Mouse (Mus musculus) MEL (cell line): ENCODE results near the gene Tfap2c. TPM values are rescaled to one million over a fixed set of nuclear protein-coding genes. Genes with fewer than 3 reads are reported as not detected.

ENCODE experiments used
- DNase-seq: peaks from one replicate; pipeline ENCODE4 v3.0.0; 2011; ENCODE audit warnings: low read depth, low spot score
- H3K27ac ChIP-seq: 2 replicates; pipeline ENCODE4 v1.5.1; 2012; ENCODE audit warnings: low read depth, mild to moderate bottlenecking, control low read depth, low read length, moderate library complexity; ENCODE audit not compliant: control insufficient read depth
- H3K27me3 ChIP-seq, 2 experiments: fragments of 150-350 bp in 1 of 2; sonication (generic) in 1 of 2; 2 replicates each; pipeline ENCODE4 v1.6.1; 2012; ENCODE audit warnings: low read length in 2 of 2, mild to moderate bottlenecking in 2 of 2, improper control_type of control experiment in 1 of 2, moderate library complexity in 1 of 2; ENCODE audit not compliant: insufficient read depth in 2 of 2, control insufficient read depth in 1 of 2
- H3K36me3 ChIP-seq, 2 experiments: 2 replicates each; pipeline ENCODE4 v1.6.1; 2012 to 2014; ENCODE audit warnings: low read length in 2 of 2, improper control_type of control experiment in 1 of 2, inconsistent platforms in 1 of 2, mild to moderate bottlenecking in 1 of 2; ENCODE audit not compliant: insufficient read depth in 2 of 2, control insufficient read depth in 1 of 2
- H3K4me1 ChIP-seq, 2 experiments: fragments of 150-350 bp in 1 of 2; sonication (generic) in 1 of 2; 2 replicates each; pipeline ENCODE4 v1.6.1; 2012; ENCODE audit warnings: low read length in 2 of 2, improper control_type of control experiment in 1 of 2, mild to moderate bottlenecking in 1 of 2; ENCODE audit not compliant: insufficient read depth in 2 of 2, control insufficient read depth in 1 of 2
- H3K4me3 ChIP-seq, 2 experiments: fragments of 150-350 bp in 1 of 2; sonication (generic) in 1 of 2; 2 replicates each; pipeline ENCODE4 v1.5.1; 2012; ENCODE audit warnings: low read depth in 2 of 2, low read length in 2 of 2, mild to moderate bottlenecking in 2 of 2, moderate library complexity in 2 of 2, control low read depth in 1 of 2, improper control_type of control experiment in 1 of 2; ENCODE audit not compliant: control insufficient read depth in 1 of 2, insufficient read depth in 1 of 2
- H3K79me2 ChIP-seq: 2 replicates; pipeline ENCODE4 v1.6.1; 2012; ENCODE audit warnings: mild to moderate bottlenecking, low read length, moderate library complexity; ENCODE audit not compliant: control insufficient read depth, poor library complexity, insufficient read depth
- H3K9ac ChIP-seq: 2 replicates; pipeline ENCODE4 v1.6.1; 2012; ENCODE audit warnings: low read depth, mild to moderate bottlenecking, control low read depth, low read length, moderate library complexity; ENCODE audit not compliant: control insufficient read depth, poor library complexity, severe bottlenecking
- H3K9me3 ChIP-seq: fragments of 150-350 bp; sonication (generic); replicated peaks from 2 replicates; pipeline ENCODE4 v1.6.1; 2012; ENCODE audit warnings: mild to moderate bottlenecking, low read length, improper control_type of control experiment, moderate library complexity; ENCODE audit not compliant: insufficient read depth
- BHLHE40 ChIP-seq: IDR thresholded peaks from 2 replicates; pipeline ENCODE4 v1.6.1; 2012; ENCODE audit warnings: low read depth, mild to moderate bottlenecking, inconsistent platforms, low read length, improper control_type of control experiment, borderline replicate concordance
- CHD2 ChIP-seq: IDR thresholded peaks from 2 replicates; pipeline ENCODE4 v1.6.1; 2011; ENCODE audit warnings: low read length, improper control_type of control experiment
- CTCF ChIP-seq, 3 experiments: IDR thresholded peaks in 2 of 3; conservative IDR thresholded peaks in 1 of 3; 2 replicates each; pipeline ENCODE4 v1.5.1; 2011 to 2012; ENCODE audit warnings: low read length in 3 of 3, low read depth in 2 of 3, mild to moderate bottlenecking in 2 of 3, improper control_type of control experiment in 1 of 3, inconsistent platforms in 1 of 3, mixed read lengths in 1 of 3, moderate library complexity in 1 of 3; ENCODE audit not compliant: control insufficient read depth in 1 of 3, insufficient read depth in 1 of 3, poor library complexity in 1 of 3, severe bottlenecking in 1 of 3
- E2F4 ChIP-seq: IDR thresholded peaks from 2 replicates; pipeline ENCODE4 v1.6.1; 2011; ENCODE audit warnings: low read depth, low read length, improper control_type of control experiment, borderline replicate concordance
- ETS1 ChIP-seq: IDR thresholded peaks from 2 replicates; pipeline ENCODE4 v1.6.1; 2012; ENCODE audit warnings: low read depth, mild to moderate bottlenecking, inconsistent platforms, low read length, improper control_type of control experiment, moderate library complexity
- GABPA ChIP-seq: IDR thresholded peaks from 2 replicates; pipeline ENCODE4 v1.6.1; 2012; ENCODE audit warnings: low read depth, mild to moderate bottlenecking, inconsistent platforms, low read length, improper control_type of control experiment, moderate library complexity
- GATA1 ChIP-seq: IDR thresholded peaks from 2 replicates; pipeline ENCODE4 v1.6.1; 2011; ENCODE audit warnings: low read depth, low read length, improper control_type of control experiment
- HCFC1 ChIP-seq: IDR thresholded peaks from 2 replicates; pipeline ENCODE4 v1.6.1; 2012; ENCODE audit warnings: low read depth, mild to moderate bottlenecking, inconsistent platforms, low read length, improper control_type of control experiment, moderate library complexity
- JUND ChIP-seq: IDR thresholded peaks from 2 replicates; pipeline ENCODE4 v1.6.1; 2011; ENCODE audit warnings: low read depth, mild to moderate bottlenecking, improper control_type of control experiment, low read length
- KAT2A ChIP-seq: conservative IDR thresholded peaks from 2 replicates; pipeline ENCODE4 v1.6.1; 2012; ENCODE audit warnings: low read depth, low read length, improper control_type of control experiment, inconsistent platforms
- MAFK ChIP-seq: IDR thresholded peaks from 2 replicates; pipeline ENCODE4 v1.6.1; 2011; ENCODE audit warnings: low read depth, mild to moderate bottlenecking, low read length, improper control_type of control experiment, borderline replicate concordance
- MAX ChIP-seq: IDR thresholded peaks from 2 replicates; pipeline ENCODE4 v1.6.1; 2011; ENCODE audit warnings: low read length, improper control_type of control experiment
- MAZ ChIP-seq: IDR thresholded peaks from 2 replicates; pipeline ENCODE4 v1.6.1; 2012; ENCODE audit warnings: low read depth, mild to moderate bottlenecking, inconsistent platforms, low read length, improper control_type of control experiment
- MEF2A ChIP-seq: IDR thresholded peaks from 2 replicates; pipeline ENCODE4 v1.6.1; 2014; ENCODE audit warnings: low read depth, mild to moderate bottlenecking, inconsistent platforms, low read length, improper control_type of control experiment; ENCODE audit not compliant: poor library complexity, insufficient replicate concordance, severe bottlenecking; ENCODE audit errors: extremely low read depth
- MYB ChIP-seq: IDR thresholded peaks from 2 replicates; pipeline ENCODE4 v1.6.1; 2011; ENCODE audit warnings: mild to moderate bottlenecking, low read depth, low read length, improper control_type of control experiment
- NELFE ChIP-seq: IDR thresholded peaks from 2 replicates; pipeline ENCODE4 v1.6.1; 2011; ENCODE audit warnings: low read depth, low read length, improper control_type of control experiment
- POLR2A ChIP-seq, 2 experiments: IDR thresholded peaks; 2 replicates each; pipeline ENCODE4 v1.6.1; 2011 to 2012; ENCODE audit warnings: low read length in 2 of 2, mild to moderate bottlenecking in 2 of 2, control low read depth in 1 of 2, improper control_type of control experiment in 1 of 2, low read depth in 1 of 2, moderate library complexity in 1 of 2; ENCODE audit not compliant: control insufficient read depth in 1 of 2, insufficient read depth in 1 of 2, poor library complexity in 1 of 2
- POLR2AphosphoS2 ChIP-seq: IDR thresholded peaks from 2 replicates; pipeline ENCODE4 v1.6.1; 2011; ENCODE audit warnings: low read length, improper control_type of control experiment
- POLR2AphosphoS5 ChIP-seq: IDR thresholded peaks from 2 replicates; pipeline ENCODE4 v1.6.1; 2012; ENCODE audit warnings: low read depth, borderline replicate concordance, mild to moderate bottlenecking, inconsistent platforms, low read length, moderate library complexity, mixed read lengths
- RCOR1 ChIP-seq: IDR thresholded peaks from 2 replicates; pipeline ENCODE4 v1.6.1; 2012; ENCODE audit warnings: low read depth, mild to moderate bottlenecking, inconsistent platforms, low read length, improper control_type of control experiment
- SIN3A ChIP-seq: IDR thresholded peaks from 2 replicates; pipeline ENCODE4 v1.6.1; 2012; ENCODE audit warnings: low read length, improper control_type of control experiment, inconsistent platforms
- TAL1 ChIP-seq: IDR thresholded peaks from 2 replicates; pipeline ENCODE4 v1.6.1; 2012; ENCODE audit warnings: mild to moderate bottlenecking, inconsistent platforms, low read length, moderate library complexity, mixed read lengths
- UBTF ChIP-seq: IDR thresholded peaks from 2 replicates; pipeline ENCODE4 v1.6.1; 2012; ENCODE audit warnings: low read depth, mild to moderate bottlenecking, inconsistent platforms, low read length, improper control_type of control experiment, moderate library complexity, borderline replicate concordance; ENCODE audit not compliant: insufficient read depth
- USF1 ChIP-seq: IDR thresholded peaks from 2 replicates; pipeline ENCODE4 v1.6.1; 2014; ENCODE audit warnings: low read depth, mild to moderate bottlenecking, inconsistent platforms, low read length, improper control_type of control experiment, moderate library complexity
- USF2 ChIP-seq, 2 experiments: IDR thresholded peaks; 2 replicates each; pipeline ENCODE4 v1.6.1; 2011 to 2012; ENCODE audit warnings: improper control_type of control experiment in 2 of 2, low read length in 2 of 2, borderline replicate concordance in 1 of 2, inconsistent platforms in 1 of 2, low read depth in 1 of 2, mild to moderate bottlenecking in 1 of 2; ENCODE audit not compliant: insufficient read depth in 1 of 2
- ZC3H11A ChIP-seq: IDR thresholded peaks from 2 replicates; pipeline ENCODE4 v1.6.1; 2012; ENCODE audit warnings: low read depth, mild to moderate bottlenecking, inconsistent platforms, low read length, improper control_type of control experiment
- ZNF384 ChIP-seq: IDR thresholded peaks from 2 replicates; pipeline ENCODE4 v1.6.1; 2012; ENCODE audit warnings: low read depth, mild to moderate bottlenecking, inconsistent platforms, low read length, improper control_type of control experiment
- polyA plus RNA-seq, 2 experiments: library from polyadenylated mRNA; stranded (reverse) in 1 of 2; unstranded in 1 of 2; fragments of >175 nt in 1 of 2; fragments of >200 nt in 1 of 2; gene quantifications; 2 replicates each; pipeline versions ENCODE4 v1.2.1 to v1.2.4; 2012; ENCODE audit warnings: low replicate concordance in 2 of 2, low read depth in 1 of 2; ENCODE audit not compliant: insufficient read length in 2 of 2, insufficient read depth in 1 of 2, missing spikeins in 1 of 2
- total RNA-seq: library from RNA; depleted of rRNA; stranded (reverse); fragments of 300-350 nt; gene quantifications from 2 replicates; pipeline ENCODE4 v1.2.3, GENCODE M21; 2012

Tfap2c gene
- total and polyA plus RNA-seq, 3 experiments, result not detected

GRCm38 (mm10) chr2:172551081-172551720 lies 1.8 kb downstream of the Tfap2c start:
- TF ChIP-seq MAFK (no peak), JUND (no peak), USF1 (no peak), E2F4 (no peak), UBTF (no peak), MAX (no peak), MEF2A (no peak), TAL1 (no peak), POLR2A (IDR thresholded peaks at IDR 0.05; ENCODE audit: control insufficient read depth in 1 of 2, insufficient read depth in 1 of 2, low read depth in 1 of 2, low read length in 2 of 2, poor library complexity in 1 of 2) (no peak), RCOR1 (no peak), KAT2A (no peak), HCFC1 (no peak), SIN3A (no peak), GABPA (no peak), ETS1 (no peak), MAZ (no peak), CHD2 (no peak), ZC3H11A (no peak), CTCF (IDR thresholded peaks at IDR 0.05 in 2 of 3, conservative IDR thresholded peaks at IDR 0.05 in 1 of 3; ENCODE audit: control insufficient read depth in 1 of 3, insufficient read depth in 1 of 3, low read depth in 2 of 3, low read length in 3 of 3, poor library complexity in 1 of 3, severe bottlenecking in 1 of 3) (no peak), GATA1 (no peak)
- Histone ChIP-seq H3K4me1 (no peaks in the 10 kb centered on the region), H3K4me3 (no peak overlapping the region), H3K27me3 (no peaks in the 10 kb centered on the region), H3K9me3 (no peaks in the 10 kb centered on the region), H3K27ac (no peak overlapping the region), H3K9ac (no peak overlapping the region), H3K36me3 (no peaks in the 10 kb centered on the region), H3K79me2 (no peaks in the 10 kb centered on the region)
- DNase-seq, result no peak

GRCm38 (mm10) chr2:172551872-172552271 lies 2.5 kb downstream of the Tfap2c start:
- H3K4me3 ChIP-seq, result no peak overlapping the region

More at GRCm38 (mm10) chr2:172551872-172552271, 2.5 kb downstream of the Tfap2c start:
- Histone ChIP-seq H3K27ac (no peak overlapping the region), H3K4me1 (no peaks in the 10 kb centered on the region), H3K36me3 (no peaks in the 10 kb centered on the region), H3K9ac (no peak overlapping the region), H3K79me2 (no peaks in the 10 kb centered on the region), H3K9me3 (no peaks in the 10 kb centered on the region), H3K27me3 (no peaks in the 10 kb centered on the region)
- DNase-seq, result no peak
- TF ChIP-seq POLR2AphosphoS2 (no peak), USF2 (IDR thresholded peaks at IDR 0.05; ENCODE audit: borderline replicate concordance in 1 of 2, insufficient read depth in 1 of 2, low read depth in 1 of 2, low read length in 2 of 2) (no peak), POLR2AphosphoS5 (no peak), MYB (no peak), GATA1 (no peak), RCOR1 (no peak), KAT2A (no peak), NELFE (no peak), MAX (no peak), UBTF (no peak), BHLHE40 (no peak), ZNF384 (no peak)
